Mouse (Mus musculus) olfactory bulb, adult 2 months (tissue): ENCODE measurements around the gene She. TPM values are rescaled to one million over a fixed set of nuclear protein-coding genes. Genes with fewer than 3 reads are reported as not detected.

Source experiments
- H3K27ac ChIP-seq: fragments of 200-500 bp; 2 replicates; pipeline ENCODE4 v1.5.1; 2012; ENCODE audit warnings: low read depth, low read length; ENCODE audit not compliant: insufficient read depth
- H3K4me1 ChIP-seq: fragments of 200-500 bp; 2 replicates; pipeline ENCODE4 v1.6.1; 2012; ENCODE audit warnings: low read length; ENCODE audit not compliant: control insufficient read depth, insufficient read depth
- H3K4me3 ChIP-seq: fragments of 200-500 bp; 2 replicates; pipeline ENCODE4 v1.5.1; 2012; ENCODE audit warnings: mild to moderate bottlenecking, low read depth, low read length, moderate library complexity; ENCODE audit not compliant: insufficient read depth
- CTCF ChIP-seq: fragments of 200-500 bp; IDR thresholded peaks from 2 replicates; pipeline ENCODE4 v1.5.1; 2012; ENCODE audit warnings: low read depth, mild to moderate bottlenecking, low read length, moderate library complexity; ENCODE audit not compliant: insufficient read depth
- POLR2A ChIP-seq: fragments of 200-500 bp; IDR thresholded peaks from 2 replicates; pipeline ENCODE4 v1.6.1; 2012; ENCODE audit warnings: mild to moderate bottlenecking, low read depth, low read length, moderate library complexity; ENCODE audit not compliant: insufficient read depth
- WGBS: fragments of 180-500 bp; shearing (Covaris S2); methylation state at CpG from one replicate; pipeline ENCODE4 v1.1.7; 2018; 5-methylcytosine and 5-hydroxymethylcytosine counted together
- polyA plus RNA-seq: library from polyadenylated mRNA; stranded (reverse); fragments of >200 nt; gene quantifications from 2 replicates; pipeline ENCODE4 v1.2.4, GENCODE M21; 2012; ENCODE audit warnings: low replicate concordance; ENCODE audit not compliant: missing spikeins, insufficient read depth, insufficient read length

She gene
- polyA plus RNA-seq, 1 experiment = not detected

- 68% methylated on average over 7 of the region's 7 CpGs for WGBS
- TF ChIP-seq CTCF (no peak), POLR2A (no peak)
Measured at GRCm38 (mm10) chr3:89872209-89872608, 41.0 kb downstream of the She start.

GRCm38 (mm10) chr3:89872684-89873083 is 41.5 kb downstream of the She start:
- no peak overlapping the region for H3K27ac ChIP-seq

More at GRCm38 (mm10) chr3:89872209-89872608, 41.0 kb downstream of the She start:
- peaks cover 5% of the 10 kb centered on the region for H3K4me1 ChIP-seq
- no peak overlapping the region for H3K4me3 ChIP-seq
- no peak overlapping the region for H3K27ac ChIP-seq

GRCm38 (mm10) chr3:89874076-89874475 is 42.9 kb downstream of the She start:
- Histone ChIP-seq H3K4me3 (no peak overlapping the region), H3K27ac (no peak overlapping the region), H3K4me1 (no peaks in the 10 kb centered on the region; the same call in 1 of the 2 replicates)
- no peak for TF ChIP-seq CTCF
- no peak for TF ChIP-seq POLR2A
- 86% methylated on average over 5 of the region's 5 CpGs for WGBS

More at GRCm38 (mm10) chr3:89872684-89873083, 41.5 kb downstream of the She start:
- H3K4me1 ChIP-seq = peaks cover 5% of the 10 kb centered on the region
- 67% methylated on average over 6 of the region's 6 CpGs for WGBS
- H3K4me3 ChIP-seq = no peak overlapping the region
- TF ChIP-seq POLR2A (no peak), CTCF (no peak)

- 44% methylated on average over 9 of the region's 9 CpGs for WGBS
Measured at GRCm38 (mm10) chr3:89875021-89875420, 43.9 kb downstream of the She start.

GRCm38 (mm10) chr3:89875781-89876180 is 44.6 kb downstream of the She start:
- H3K4me3 ChIP-seq = no peak overlapping the region
- H3K27ac ChIP-seq = no peak overlapping the region
- 79% methylated on average over 8 of the region's 8 CpGs for WGBS
- no peaks in the 10 kb centered on the region; the same call in 1 of the 2 replicates for H3K4me1 ChIP-seq
- no peak for TF ChIP-seq CTCF
- TF ChIP-seq POLR2A = no peak

More at GRCm38 (mm10) chr3:89875021-89875420, 43.9 kb downstream of the She start:
- Histone ChIP-seq H3K27ac (no peak overlapping the region), H3K4me3 (no peak overlapping the region), H3K4me1 (no peaks in the 10 kb centered on the region; the same call in 1 of the 2 replicates)
- TF ChIP-seq CTCF = no peak
- TF ChIP-seq POLR2A = no peak

GRCm38 (mm10) chr3:89876469-89876868 is 45.3 kb downstream of the She start:
- 71% methylated on average over 4 of the region's 4 CpGs for WGBS
- no peaks in the 10 kb centered on the region; the same call in 1 of the 2 replicates for H3K4me1 ChIP-seq

GRCm38 (mm10) chr3:89877129-89877528 is 46.0 kb downstream of the She start:
- TF ChIP-seq POLR2A = no peak
- no peak for TF ChIP-seq CTCF
- Histone ChIP-seq H3K27ac (no peak overlapping the region), H3K4me1 (no peaks in the 10 kb centered on the region; the same call in 1 of the 2 replicates), H3K4me3 (no peak overlapping the region)
- 84% methylated on average over 8 of the region's 8 CpGs for WGBS

More at GRCm38 (mm10) chr3:89876469-89876868, 45.3 kb downstream of the She start:
- Histone ChIP-seq H3K27ac (no peak overlapping the region), H3K4me3 (no peak overlapping the region)
- no peak for TF ChIP-seq POLR2A
- no peak for TF ChIP-seq CTCF

- 50% methylated on average over 3 of the region's 3 CpGs for WGBS
- Histone ChIP-seq H3K4me3 (no peak overlapping the region), H3K27ac (no peak overlapping the region), H3K4me1 (no peaks in the 10 kb centered on the region; the same call in 1 of the 2 replicates)
- TF ChIP-seq POLR2A (no peak), CTCF (no peak)
Measured at GRCm38 (mm10) chr3:89878456-89878855, 47.3 kb downstream of the She start.

- Histone ChIP-seq H3K27ac (no peak overlapping the region), H3K4me3 (no peak overlapping the region), H3K4me1 (no peaks in the 10 kb centered on the region; the same call in 1 of the 2 replicates)
- WGBS = 73% methylated on average over 3 of the region's 3 CpGs
- TF ChIP-seq POLR2A = no peak
- TF ChIP-seq CTCF = no peak
Measured at GRCm38 (mm10) chr3:89879326-89879725, 48.2 kb downstream of the She start.
